Comparison of ENCODE assay signal across 7 mouse cellular contexts in the genomic region with DNA sequence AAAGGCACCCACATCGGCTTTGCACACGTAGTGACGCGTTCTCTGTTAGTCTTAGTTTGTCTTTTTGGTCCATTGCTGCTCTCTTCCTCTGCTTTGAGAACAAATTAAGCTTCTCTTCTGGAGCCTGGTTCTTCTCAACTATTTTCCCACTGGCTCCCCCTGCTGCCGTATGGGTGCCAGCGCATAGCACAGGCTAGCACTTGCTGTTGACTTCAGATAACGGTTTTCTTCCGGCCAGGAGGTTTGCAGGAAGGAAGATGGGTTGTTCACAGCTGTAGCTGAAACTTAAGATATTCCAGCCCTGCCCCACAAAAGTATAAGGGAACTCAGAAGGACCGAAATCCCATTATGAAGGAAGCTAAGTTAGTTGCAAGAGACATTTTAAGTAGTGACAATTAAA.
DNase-seq lines count a peak whose midpoint lies in the region.

No protein-coding gene starts in this region.

- DNase-seq in CD8-positive naive resting alpha-beta T cell, adult 2 months (ENCODE audit: low read depth in 2 of 2, low spot score in 2 of 2), result peak; percentile 82 to 90
- DNase-seq in NIH3T3 (ENCODE audit: low read depth), result peak; percentile 74
- DNase-seq in cerebellum, adult 8-10 months, result peak; percentile 78
- DNase-seq in gastrocnemius, postnatal 25 days, result peak; percentile 68
- DNase-seq in layer of hippocampus, adult 11-12 months (ENCODE audit: low spot score), result peak; percentile 79
- DNase-seq in lung, adult 18-20 months, result peak; percentile 67 to 76
- peak; percentile 80 for DNase-seq in skeletal muscle tissue, adult 2 months (ENCODE audit: low read depth, low spot score)

Comparison
In these comparisons a context has a peak if more than half of its experiments do, and no peak if none do; other contexts are left out.
1. Peak in every context shown above with its lines: DNase-seq.